Mouse (Mus musculus) cerebellum, adult 2 months (tissue): ENCODE data around the gene Phospho2. TPM values are rescaled to one million over a fixed set of nuclear protein-coding genes. Genes with fewer than 3 reads are reported as not detected.
"Not testable (repeated sequence)": the region's sequence is repeated elsewhere in the genome, so short reads cannot be mapped to it uniquely, and the experiment has no call there.

Experiments used
- DNase-seq, 2 experiments: peaks; one replicate each; pipeline ENCODE4 v3.0.0; 2021
- H3K27ac ChIP-seq: fragments of 200-500 bp; 2 replicates; pipeline ENCODE4 v1.5.1; 2012; ENCODE audit warnings: low read length, control low read depth, inconsistent platforms; ENCODE audit not compliant: insufficient read depth
- H3K27me3 ChIP-seq: fragments of 200-500 bp; 2 replicates; pipeline ENCODE4 v1.6.1; 2012; ENCODE audit warnings: inconsistent platforms, mild to moderate bottlenecking, low read length, moderate library complexity; ENCODE audit not compliant: control insufficient read depth, insufficient read depth
- H3K4me1 ChIP-seq: fragments of 200-500 bp; 2 replicates; pipeline ENCODE4 v1.6.1; 2011; ENCODE audit warnings: low read length; ENCODE audit not compliant: control insufficient read depth, insufficient read depth
- H3K4me3 ChIP-seq: fragments of 200-500 bp; replicated peaks from 2 replicates; pipeline ENCODE3; 2011; ENCODE audit warnings: mild to moderate bottlenecking, low read depth, low read length, control low read depth; ENCODE audit not compliant: insufficient read depth
- CTCF ChIP-seq: fragments of 200-500 bp; IDR thresholded peaks from 2 replicates; pipeline ENCODE4 v1.5.1; 2011; ENCODE audit warnings: low read depth, mild to moderate bottlenecking, control low read depth, low read length, moderate library complexity, borderline replicate concordance; ENCODE audit not compliant: insufficient read depth
- POLR2A ChIP-seq: fragments of 200-500 bp; IDR thresholded peaks from 2 replicates; pipeline ENCODE4 v1.6.1; 2011; ENCODE audit warnings: low read length, control low read depth, borderline replicate concordance; ENCODE audit not compliant: insufficient read depth
- WGBS: fragments of 180-500 bp; shearing (Covaris S2); methylation state at CpG from one replicate; pipeline ENCODE4 v1.1.7; 2018; 5-methylcytosine and 5-hydroxymethylcytosine counted together
- polyA plus RNA-seq: library from polyadenylated mRNA; depleted of rRNA; stranded (reverse); fragments of >200 nt; gene quantifications from 2 replicates; pipeline ENCODE4 v1.2.3, GENCODE M21; 2012

Phospho2 gene
- polyA plus RNA-seq, 1 experiment = 51.7 TPM

- 20% methylated on average over 9 of the region's 9 CpGs for WGBS
- no peak for DNase-seq
- H3K4me3 ChIP-seq = peak overlapping the region; percentile 98
- H3K27me3 ChIP-seq = no peaks in the 10 kb centered on the region
- H3K27ac ChIP-seq = peak overlapping the region; percentile 74
- peaks cover 3% of the 10 kb centered on the region; the same call in 1 of the 2 replicates for H3K4me1 ChIP-seq
- no peak for TF ChIP-seq POLR2A
- TF ChIP-seq CTCF = no peak
Measured at GRCm38 (mm10) chr2:69788974-69789373, 449 bp upstream of the Phospho2 start.

DNA sequence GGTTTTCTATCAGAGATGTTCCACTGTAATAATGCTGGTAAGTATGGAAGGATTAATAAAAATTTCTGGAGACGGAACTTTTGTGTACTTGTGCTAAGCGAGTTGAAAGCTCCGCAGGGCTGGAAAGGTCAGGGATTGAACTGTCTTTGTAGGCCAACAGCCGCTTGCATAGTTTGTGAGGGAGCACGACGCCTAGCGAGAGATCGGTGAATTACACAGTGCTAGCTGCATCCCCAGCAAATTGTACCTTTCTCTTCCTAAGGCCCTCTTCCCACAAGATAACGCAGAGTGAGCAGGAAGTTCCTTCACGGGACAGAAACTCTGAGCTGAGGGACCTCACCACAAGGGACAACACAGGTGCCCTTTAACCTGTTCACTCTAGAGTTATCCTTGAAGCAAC lies 862 bp downstream of the Phospho2 start:
- Histone ChIP-seq H3K27ac (no peak overlapping the region), H3K27me3 (no peaks in the 10 kb centered on the region), H3K4me1 (peaks cover 3% of the 10 kb centered on the region; the same call in 1 of the 2 replicates), H3K4me3 (peak overlapping the region; percentile 98)
- TF ChIP-seq POLR2A (no peak), CTCF (peak; percentile 89)
- 1% methylated on average over 10 of the region's 10 CpGs for WGBS
- peak; percentile 84 to 90 for DNase-seq

DNA sequence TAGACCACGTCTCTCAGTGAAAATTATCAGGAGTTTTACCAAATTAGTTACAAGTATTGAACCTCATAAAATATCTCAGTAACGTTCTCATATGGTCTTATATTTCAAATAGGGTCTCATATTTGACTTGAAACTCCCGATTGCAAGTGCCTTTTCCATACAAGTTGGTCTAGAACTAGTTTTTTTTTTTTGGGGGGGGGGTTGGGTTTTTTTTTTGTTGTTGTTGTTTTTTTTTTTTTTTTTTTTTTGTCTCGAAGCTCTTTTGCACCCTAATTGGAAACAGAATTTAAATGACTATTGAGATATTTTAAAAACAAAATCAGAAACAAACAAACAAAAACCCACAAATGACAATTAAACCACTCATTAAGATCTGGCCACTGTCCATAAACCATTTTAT lies 1.3 kb downstream of the Phospho2 start:
- DNase-seq = no peak
- no peaks in the 10 kb centered on the region for H3K27me3 ChIP-seq
- TF ChIP-seq POLR2A (no peak), CTCF (no peak)
- 70% methylated on average over 4 of the region's 4 CpGs for WGBS
- H3K4me3 ChIP-seq = no peak overlapping the region
- H3K4me1 ChIP-seq = peaks cover 3% of the 10 kb centered on the region; the same call in 1 of the 2 replicates
- no peak overlapping the region for H3K27ac ChIP-seq

DNA sequence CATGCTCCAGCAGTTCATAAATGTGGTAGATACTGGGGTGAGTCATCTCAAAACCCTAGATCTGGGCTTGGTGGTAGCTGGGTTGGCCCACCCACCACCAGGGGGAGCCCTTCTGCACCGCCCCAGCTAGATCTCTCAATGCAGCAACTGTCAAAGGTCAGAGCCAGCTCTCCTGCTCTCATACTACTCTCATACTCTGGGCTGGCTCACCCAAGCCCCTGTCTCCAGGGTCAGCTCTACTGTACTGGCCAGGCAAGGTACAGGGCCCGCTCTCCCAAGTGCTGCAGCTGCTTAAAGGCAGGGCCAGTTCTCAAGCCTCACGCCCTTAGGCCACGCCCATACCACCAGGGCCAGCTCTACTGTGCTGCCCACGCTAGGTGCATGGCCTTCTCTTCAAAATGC lies 13.5 kb downstream of the Phospho2 start:
- WGBS = 59% methylated on average over 5 of the region's 5 CpGs
- DNase-seq = peak; percentile 52 to 55
- TF ChIP-seq POLR2A (no peak), CTCF (peak; percentile 69; the same call in 1 of the 2 replicates)

DNA sequence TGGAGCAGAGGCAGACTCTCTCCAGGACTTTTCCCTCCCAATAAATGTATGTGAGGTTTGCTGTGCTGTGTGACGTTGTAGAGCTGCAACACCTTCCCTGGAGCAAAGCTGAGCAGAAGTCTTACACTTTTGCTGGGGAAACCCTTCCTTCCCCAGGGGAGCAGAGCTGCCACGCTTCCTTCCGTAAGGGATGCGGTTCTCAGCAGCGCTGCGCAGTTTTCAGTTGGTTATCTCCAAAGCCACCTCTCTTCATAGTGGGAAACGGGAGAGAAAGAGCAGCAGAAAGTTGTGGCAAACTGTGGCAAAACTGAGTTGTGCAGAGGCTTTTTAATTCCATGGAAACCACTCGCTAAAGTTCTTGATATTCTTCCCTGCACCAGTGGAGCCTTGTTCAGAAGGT lies 14.3 kb downstream of the Phospho2 start:
- no peak for DNase-seq
- Histone ChIP-seq H3K4me1 (no peaks in the 10 kb centered on the region), H3K4me3 (no peak overlapping the region), H3K27ac (no peak overlapping the region), H3K27me3 (no peaks in the 10 kb centered on the region)
- TF ChIP-seq CTCF (no peak), POLR2A (no peak)
- 74% methylated on average over 8 of the region's 8 CpGs for WGBS

More for the DNA sequence above, 13.5 kb downstream of the Phospho2 start:
- no peak overlapping the region for H3K27ac ChIP-seq
- no peak overlapping the region for H3K4me3 ChIP-seq
- H3K4me1 ChIP-seq = no peaks in the 10 kb centered on the region
- H3K27me3 ChIP-seq = no peaks in the 10 kb centered on the region

DNA sequence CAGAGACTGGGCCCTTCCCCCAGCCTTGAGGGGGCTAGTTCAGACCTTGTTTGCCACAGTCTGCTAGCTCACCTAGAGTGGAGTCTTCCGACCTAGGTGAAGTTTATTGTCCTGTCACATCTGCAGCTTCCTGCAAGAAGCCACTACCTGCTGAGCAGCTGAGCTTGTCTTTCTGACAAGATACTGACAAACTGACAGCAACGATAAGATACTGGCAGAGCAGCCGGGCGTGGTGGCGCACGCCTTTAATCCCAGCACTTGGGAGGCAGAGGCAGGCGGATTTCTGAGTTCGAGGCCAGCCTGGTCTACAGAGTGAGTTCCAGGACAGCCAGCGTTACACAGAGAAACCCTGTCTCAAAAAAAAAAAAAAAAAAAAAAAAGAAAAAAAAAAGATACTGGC lies 15.2 kb downstream of the Phospho2 start:
- not testable (repeated sequence) for DNase-seq, H3K4me3 ChIP-seq, H3K27ac ChIP-seq, H3K4me1 ChIP-seq, H3K27me3 ChIP-seq
- WGBS = 88% methylated on average over 9 of the region's 9 CpGs

GRCm38 (mm10) chr2:69810169-69810568 lies 20.7 kb downstream of the Phospho2 start:
- TF ChIP-seq POLR2A (no peak), CTCF (no peak)
- no peak for DNase-seq
- no peaks in the 10 kb centered on the region for H3K4me1 ChIP-seq
- H3K4me3 ChIP-seq = no peak overlapping the region
- WGBS = 72% methylated on average over 15 of the region's 15 CpGs
- H3K27ac ChIP-seq = no peak overlapping the region
- no peaks in the 10 kb centered on the region; the same call in 1 of the 2 replicates for H3K27me3 ChIP-seq

GRCm38 (mm10) chr2:69811349-69811748 lies 21.9 kb downstream of the Phospho2 start:
- not testable (repeated sequence) for DNase-seq, H3K4me1 ChIP-seq, H3K4me3 ChIP-seq, H3K27ac ChIP-seq, H3K27me3 ChIP-seq
- WGBS = 62% methylated on average over 7 of the region's 7 CpGs
